Mouse (Mus musculus) midbrain, embryonic 12.5 days (tissue): ENCODE measurements around the gene Idh3a. TPM values are rescaled to one million over a fixed set of nuclear protein-coding genes. Genes with fewer than 3 reads are reported as not detected.

Experiments
- polyA plus RNA-seq: library from polyadenylated mRNA; unstranded; fragments of >200 nt; fragmentation: Nextera tagmentation; extraction: Ambion mirVana; gene quantifications from 2 replicates; pipeline ENCODE4 v1.2.1, GENCODE M21; 2016

Idh3a gene
- polyA plus RNA-seq, 1 experiment from 2014 or later = 102 TPM

Other genes with a start within 250 kb of the Idh3a start
- 20.8 and 25.5 TPM in 2 replicates for gene Dmxl2, start 84.7 kb upstream of the Idh3a start, polyA plus RNA-seq
- 0.13 TPM in 1 of 2 replicates, not detected in the other for gene Sh2d7, start 47.4 kb upstream of the Idh3a start, polyA plus RNA-seq
- gene Cib2, start 26.1 kb upstream of the Idh3a start, polyA plus RNA-seq = 17.4 and 18.6 TPM in 2 replicates
- 10.7 and 11.7 TPM in 2 replicates for gene Acsbg1, start 75.5 kb downstream of the Idh3a start, polyA plus RNA-seq
- 3.7 and 4.4 TPM in 2 replicates for gene Dnaja4, start 112.5 kb downstream of the Idh3a start, polyA plus RNA-seq
- gene Wdr61, start 148.2 kb downstream of the Idh3a start, polyA plus RNA-seq = 128 and 134 TPM in 2 replicates
- gene Crabp1, start 178.4 kb downstream of the Idh3a start, polyA plus RNA-seq = 418 and 522 TPM in 2 replicates